Mouse (Mus musculus) right cerebral cortex, postnatal 4 days (tissue): ENCODE measurements around the gene Gnl3l.

ENCODE experiments used
- DNase-seq: peaks from one replicate; pipeline ENCODE4 v3.0.0-alpha.2; 2022

Gnl3l gene

DNA sequence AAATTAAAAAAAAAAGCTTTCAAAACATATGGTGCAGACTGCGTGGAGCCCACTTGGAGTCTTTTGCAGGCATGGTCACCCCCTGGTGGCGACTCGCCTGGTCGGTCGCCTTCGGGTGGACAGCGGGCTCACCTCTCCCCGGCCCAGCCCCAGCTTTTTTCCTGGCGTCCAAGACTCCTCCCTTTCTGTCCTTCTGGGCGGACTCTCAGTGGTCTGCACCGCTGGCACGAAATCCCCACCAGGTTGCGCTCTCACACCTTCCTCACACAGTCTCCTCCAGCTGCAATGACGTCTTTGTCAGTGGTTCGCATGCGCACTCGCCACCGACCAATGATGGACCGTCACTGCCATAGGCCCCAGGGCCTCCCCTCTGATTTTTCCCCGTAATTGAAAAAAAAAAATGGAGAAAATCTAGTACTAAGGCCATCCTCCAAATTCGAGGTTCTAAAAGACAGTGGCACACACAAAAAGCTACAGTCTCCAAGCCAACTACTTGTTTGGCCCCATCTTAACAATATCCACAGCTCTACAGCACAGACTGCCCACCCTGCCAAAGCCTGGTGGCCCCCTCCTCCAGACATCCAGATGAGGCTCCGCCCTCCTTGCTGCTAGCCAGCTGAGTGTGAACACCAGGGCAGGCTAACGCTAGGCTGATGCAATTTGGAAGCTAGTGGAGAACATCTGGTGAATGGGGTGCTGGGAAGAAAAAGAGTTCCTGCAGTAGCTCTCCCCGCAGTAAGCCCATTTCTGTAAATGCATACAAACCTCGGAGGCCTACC is 60.4 kb downstream of the Gnl3l start:
- DNase-seq: peak; percentile 59

DNA sequence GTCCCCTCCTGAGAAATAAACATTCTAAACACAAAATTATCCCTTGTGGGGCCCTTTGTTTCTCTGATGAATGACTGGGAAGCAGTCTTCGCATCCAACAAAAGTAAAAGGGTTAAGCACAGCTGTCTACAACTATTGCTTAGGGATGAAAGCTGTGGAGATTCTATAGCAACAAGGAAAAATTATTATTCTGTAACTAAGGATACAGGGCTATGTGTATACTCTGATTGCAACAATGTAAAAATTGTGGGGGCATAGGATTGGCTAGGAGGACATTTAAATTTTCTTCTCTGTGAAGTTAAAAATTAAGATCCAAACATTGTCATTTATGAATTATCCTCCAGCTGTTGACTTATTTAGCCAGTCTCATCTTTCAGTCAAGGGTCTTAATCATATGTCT is 61.1 kb downstream of the Gnl3l start:
- no peak for DNase-seq

DNA sequence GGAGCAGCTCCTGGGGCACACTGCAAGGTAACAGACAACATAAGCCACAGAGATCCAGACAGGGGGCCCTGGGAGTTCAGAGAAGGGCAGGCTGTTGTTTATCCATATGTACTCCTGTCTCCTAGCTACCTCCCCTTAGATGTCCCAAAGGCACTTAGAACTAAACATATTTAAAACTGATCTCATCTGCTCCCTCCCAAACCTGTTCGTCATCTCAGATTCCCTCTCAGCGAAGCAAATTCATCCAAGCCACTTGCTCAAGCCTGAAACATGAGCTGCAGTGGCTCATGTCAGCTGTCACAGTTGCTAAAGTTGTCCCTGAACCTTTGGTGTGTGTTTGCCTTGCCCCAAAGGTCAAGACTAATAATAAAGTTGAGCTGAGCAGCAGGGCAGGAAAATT is 61.7 kb downstream of the Gnl3l start:
- no peak for DNase-seq

DNA sequence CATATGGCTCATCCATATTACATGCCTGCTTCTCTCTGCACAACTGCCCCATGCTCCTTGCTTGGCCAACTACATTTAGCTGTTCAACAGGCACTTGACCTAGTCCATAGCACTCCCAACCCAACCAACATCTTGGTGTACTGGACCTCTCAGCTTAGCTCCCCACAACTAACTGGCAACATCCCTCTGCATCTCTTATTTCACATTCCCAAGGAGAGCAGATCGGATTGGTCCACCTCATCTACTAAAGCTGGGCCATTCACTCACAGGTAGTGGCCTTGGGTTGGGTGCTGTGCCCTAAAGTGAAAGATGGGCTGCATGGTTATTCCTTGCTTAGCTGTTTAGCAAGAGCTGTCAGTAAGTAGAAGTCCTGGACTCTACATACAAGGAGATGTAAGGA is 62.4 kb downstream of the Gnl3l start:
- no peak for DNase-seq
